Mouse (Mus musculus): ENCODE data around the gene A430078G23Rik. TPM values are rescaled to one million over a fixed set of nuclear protein-coding genes. Genes with fewer than 3 reads are reported as not detected.

A430078G23Rik gene
- polyA plus RNA-seq, 2 experiments, result 0.33 to 0.36 TPM

DNA sequence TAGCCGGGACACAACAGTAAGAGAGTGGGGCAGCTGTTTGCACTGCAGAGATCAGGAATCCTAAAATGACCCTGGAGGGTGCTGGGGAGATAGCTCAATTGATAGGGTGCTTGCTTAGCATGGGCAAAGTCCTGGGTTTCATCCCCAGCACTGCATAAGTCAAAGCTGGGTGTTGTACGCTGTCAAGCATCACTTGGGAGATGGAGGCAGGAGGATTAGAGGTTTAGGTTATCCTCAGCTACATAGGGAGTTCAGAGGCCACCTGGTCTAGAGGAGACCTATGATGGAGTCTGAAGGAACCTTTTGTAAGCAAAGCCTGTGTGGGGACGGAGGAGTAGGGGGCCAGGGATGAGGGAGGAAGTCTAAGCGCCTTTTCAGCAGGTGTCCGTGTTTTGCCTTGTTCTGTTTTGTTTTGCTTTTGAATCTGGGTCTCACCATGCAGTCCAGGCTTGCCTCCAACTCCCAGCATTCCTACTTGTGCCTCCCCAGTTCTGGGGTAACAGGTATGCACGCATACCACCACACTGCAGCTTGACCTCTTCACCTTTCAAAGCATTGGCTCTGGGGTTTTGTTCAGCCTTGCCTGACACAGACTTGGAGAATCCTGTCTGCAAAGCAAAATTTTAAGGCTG, 712 bp downstream of the A430078G23Rik start:
- ATAC-seq (ENCODE audit: insufficient read depth) (0 out of 2 replicates have a peak, but pooled peaks have one; percentile 2), DNase-seq (ENCODE audit: low read depth in 3 of 3, low spot score in 3 of 3) (no peak)
- Histone ChIP-seq H3K27me3 (ENCODE audit: control insufficient read depth, insufficient read depth, low read length) (no peaks in the 10 kb centered on the region), H3K36me3 (replicated peaks; ENCODE audit: control insufficient read depth, insufficient read depth, low read depth) (no peaks in the 10 kb centered on the region), H3K4me1 (replicated peaks; ENCODE audit: control insufficient read depth in 2 of 2, insufficient read depth in 2 of 2, low read length in 1 of 2) (peaks cover 0 to 19% of the 10 kb centered on the region in 2 experiments; a peak in 2 of 4 replicates), H3K9ac (replicated peaks) (no peak overlapping the region), H3K9me3 (ENCODE audit: control insufficient read depth, low read length) (no peaks in the 10 kb centered on the region), H3K27ac (no peak overlapping the region), H3K4me2 (ENCODE audit: low read depth) (peak overlapping the region; percentile 26; the same call in 1 of the 2 replicates), H3K4me3 (ENCODE audit: insufficient read depth in 1 of 2, low read depth in 2 of 2, low read length in 2 of 2) (peak overlapping the region; percentile 14 to 53; a peak in 3 of 4 replicates)
- TF ChIP-seq EP300 (IDR thresholded peaks at IDR 0.05; ENCODE audit: low read depth), result no peak
- 26% methylated on average over 6 of the region's 6 CpGs for WGBS (ENCODE audit: insufficient replicate concordance)

DNA sequence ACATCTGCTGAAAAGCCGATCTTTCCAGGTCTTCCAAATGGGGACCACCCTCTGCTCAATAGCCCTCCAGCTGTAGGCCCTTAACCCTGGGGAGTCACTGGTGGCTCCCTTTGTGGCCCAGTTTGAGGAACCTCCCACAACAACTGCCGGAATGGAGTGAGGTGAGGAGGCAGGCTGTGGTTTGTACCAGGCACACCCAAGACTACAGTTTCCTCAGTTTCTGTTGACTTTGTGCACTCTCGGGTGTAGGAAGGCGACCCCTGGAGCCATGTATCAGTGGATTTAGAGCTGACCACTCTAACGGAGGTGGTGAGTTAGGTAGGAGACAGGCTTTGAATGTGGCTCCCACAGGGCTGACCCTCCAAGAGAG, 1.2 kb downstream of the A430078G23Rik start:
- DNase-seq (ENCODE audit: low read depth in 3 of 3, low spot score in 3 of 3), result no peak
- H3K9me3 ChIP-seq (ENCODE audit: control insufficient read depth, low read length), result no peaks in the 10 kb centered on the region
- no peaks in the 10 kb centered on the region for H3K36me3 ChIP-seq (replicated peaks; ENCODE audit: control insufficient read depth, insufficient read depth, low read depth)
- H3K27ac ChIP-seq, result no peak overlapping the region
- no peaks in the 10 kb centered on the region for H3K27me3 ChIP-seq (ENCODE audit: control insufficient read depth, insufficient read depth, low read length)
- H3K4me1 ChIP-seq (replicated peaks; ENCODE audit: control insufficient read depth in 2 of 2, insufficient read depth in 2 of 2, low read length in 1 of 2), result peaks cover 0 to 19% of the 10 kb centered on the region in 2 experiments; a peak in 2 of 4 replicates
- no peak overlapping the region for H3K9ac ChIP-seq (replicated peaks)
- no peak for ATAC-seq (ENCODE audit: insufficient read depth)
- H3K4me2 ChIP-seq (ENCODE audit: low read depth), result peak overlapping the region; percentile 26; the same call in 1 of the 2 replicates
- 7% methylated on average over 5 of the region's 5 CpGs for WGBS (ENCODE audit: insufficient replicate concordance)
- no peak for TF ChIP-seq CTCF (IDR thresholded peaks at IDR 0.05; ENCODE audit: low read depth)
- no peak for TF ChIP-seq EP300 (IDR thresholded peaks at IDR 0.05; ENCODE audit: low read depth)
- H3K4me3 ChIP-seq (ENCODE audit: insufficient read depth in 1 of 2, low read depth in 2 of 2, low read length in 2 of 2), result peak overlapping the region; percentile 14 to 53; a peak in 2 of 4 replicates

DNA sequence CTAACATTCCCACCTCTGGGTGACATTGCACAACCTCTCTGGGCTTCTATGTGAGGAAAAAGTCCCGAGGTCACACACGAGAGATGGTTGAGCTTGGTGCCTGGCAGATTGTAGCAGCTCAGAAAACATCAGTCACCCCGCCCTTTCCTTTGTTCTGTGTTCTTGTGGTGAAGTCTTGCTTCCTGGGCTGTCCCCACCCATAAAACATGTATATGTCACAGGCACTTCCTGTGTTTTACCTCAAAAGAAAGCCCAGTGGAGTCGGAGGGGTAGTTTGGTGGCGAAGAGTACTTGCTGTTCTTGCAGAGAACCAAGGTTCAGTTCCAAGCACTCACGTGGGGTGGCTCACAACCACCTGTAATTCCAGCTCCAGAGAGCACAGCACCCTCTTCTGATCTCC, 2.4 kb downstream of the A430078G23Rik start:
- Histone ChIP-seq H3K9ac (replicated peaks) (no peak overlapping the region), H3K36me3 (replicated peaks; ENCODE audit: control insufficient read depth, insufficient read depth, low read depth) (no peaks in the 10 kb centered on the region), H3K4me2 (ENCODE audit: low read depth) (no peak overlapping the region), H3K9me3 (ENCODE audit: control insufficient read depth, low read length) (no peaks in the 10 kb centered on the region), H3K4me1 (replicated peaks; ENCODE audit: control insufficient read depth in 2 of 2, insufficient read depth in 2 of 2, low read length in 1 of 2) (peaks cover 0 to 19% of the 10 kb centered on the region in 2 experiments; a peak in 2 of 4 replicates), H3K27ac (no peak overlapping the region), H3K4me3 (ENCODE audit: insufficient read depth in 1 of 2, low read depth in 2 of 2, low read length in 2 of 2) (no peak overlapping the region), H3K27me3 (ENCODE audit: control insufficient read depth, insufficient read depth, low read length) (no peaks in the 10 kb centered on the region)
- no peak for DNase-seq (ENCODE audit: low read depth in 3 of 3, low spot score in 3 of 3)
- 13% methylated on average over 6 of the region's 6 CpGs for WGBS (ENCODE audit: insufficient replicate concordance)
- no peak for ATAC-seq (ENCODE audit: insufficient read depth)
- TF ChIP-seq EP300 (IDR thresholded peaks at IDR 0.05; ENCODE audit: low read depth) (no peak), CTCF (IDR thresholded peaks at IDR 0.05; ENCODE audit: low read depth) (peak; percentile 41)

DNA sequence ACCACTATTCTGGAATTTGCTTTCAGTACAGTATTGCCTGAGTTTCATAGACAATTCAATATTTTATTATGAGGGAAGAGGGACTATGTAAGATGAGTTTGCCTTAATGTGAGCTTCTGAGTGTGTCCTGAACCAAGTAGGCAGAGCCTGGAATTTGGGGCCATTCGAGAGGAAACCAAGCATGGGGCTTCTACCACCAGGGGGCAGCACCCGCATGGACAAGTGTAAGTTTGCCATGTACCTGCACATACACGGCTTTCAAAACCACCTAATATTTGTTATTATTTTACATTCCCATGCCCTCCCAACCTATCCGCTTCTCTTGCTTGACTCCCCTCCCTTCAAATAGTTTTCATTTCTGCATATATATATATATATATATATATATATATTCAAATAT, 4.8 kb downstream of the A430078G23Rik start:
- TF ChIP-seq CTCF (IDR thresholded peaks at IDR 0.05; ENCODE audit: low read depth), result peak; percentile 90
- no peak for TF ChIP-seq EP300 (IDR thresholded peaks at IDR 0.05; ENCODE audit: low read depth)
- no peaks in the 10 kb centered on the region for H3K36me3 ChIP-seq (replicated peaks; ENCODE audit: control insufficient read depth, insufficient read depth, low read depth)
- H3K4me1 ChIP-seq (replicated peaks; ENCODE audit: control insufficient read depth in 2 of 2, insufficient read depth in 2 of 2, low read length in 1 of 2), result peaks cover 0 to 13% of the 10 kb centered on the region in 2 experiments; a peak in 2 of 4 replicates
- DNase-seq (ENCODE audit: low read depth in 3 of 3, low spot score in 3 of 3) (peak; percentile 41 to 48 (median 45)), ATAC-seq (ENCODE audit: insufficient read depth) (no peak)
- H3K4me3 ChIP-seq (ENCODE audit: insufficient read depth in 1 of 2, low read depth in 2 of 2, low read length in 2 of 2), result no peak overlapping the region
- no peak overlapping the region for H3K27ac ChIP-seq
- H3K27me3 ChIP-seq (ENCODE audit: control insufficient read depth, insufficient read depth, low read length), result no peaks in the 10 kb centered on the region
- H3K4me2 ChIP-seq (ENCODE audit: low read depth), result no peak overlapping the region
- no peak overlapping the region for H3K9ac ChIP-seq (replicated peaks)
- WGBS (ENCODE audit: insufficient replicate concordance), result 15% methylated on average over 4 of the region's 4 CpGs
- H3K9me3 ChIP-seq (ENCODE audit: control insufficient read depth, low read length), result no peaks in the 10 kb centered on the region

DNA sequence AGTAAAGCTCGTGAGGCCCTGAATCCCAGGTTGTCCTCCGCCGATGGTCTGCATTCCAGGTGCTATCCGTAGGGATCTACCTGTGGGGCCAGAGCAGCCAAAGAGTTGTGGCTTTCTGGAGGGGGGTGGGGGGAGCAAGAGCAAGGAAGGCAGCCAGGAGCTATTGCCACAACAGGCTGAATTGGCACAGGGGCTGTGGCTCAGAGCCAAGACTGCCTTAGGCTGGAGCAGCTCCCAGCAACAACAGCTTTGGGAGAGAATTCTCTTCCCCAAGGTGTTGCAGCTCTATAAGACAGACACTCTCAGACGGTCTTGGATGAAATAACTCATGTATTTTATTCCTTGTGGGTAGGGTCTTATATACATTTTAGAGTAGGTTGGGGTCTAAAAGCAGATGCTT, 13.9 kb downstream of the A430078G23Rik start:
- no peak overlapping the region for H3K4me3 ChIP-seq (ENCODE audit: insufficient read depth in 1 of 2, low read depth in 2 of 2, low read length in 2 of 2)
- no peaks in the 10 kb centered on the region for H3K9me3 ChIP-seq (ENCODE audit: control insufficient read depth, low read length)
- no peaks in the 10 kb centered on the region for H3K27me3 ChIP-seq (ENCODE audit: control insufficient read depth, insufficient read depth, low read length)
- no peaks in the 10 kb centered on the region for H3K4me1 ChIP-seq (replicated peaks; ENCODE audit: control insufficient read depth in 2 of 2, insufficient read depth in 2 of 2, low read length in 1 of 2)
- H3K4me2 ChIP-seq (ENCODE audit: low read depth), result no peak overlapping the region
- no peak for DNase-seq (ENCODE audit: low read depth in 3 of 3, low spot score in 3 of 3)
- TF ChIP-seq CTCF (IDR thresholded peaks at IDR 0.05; ENCODE audit: low read depth) (no peak), EP300 (IDR thresholded peaks at IDR 0.05; ENCODE audit: low read depth) (no peak)
- no peak for ATAC-seq (ENCODE audit: insufficient read depth)
- H3K36me3 ChIP-seq (replicated peaks; ENCODE audit: control insufficient read depth, insufficient read depth, low read depth), result no peaks in the 10 kb centered on the region
- H3K9ac ChIP-seq (replicated peaks), result no peak overlapping the region
- no peak overlapping the region for H3K27ac ChIP-seq
- 71% methylated on average over 5 of the region's 5 CpGs for WGBS (ENCODE audit: insufficient replicate concordance)

Data from liver, embryonic 14.5 days (tissue).